Mouse (Mus musculus): Measurements from ENCODE around the gene Kri1.
"Not testable (repeated sequence)": the region's sequence is repeated elsewhere in the genome, so short reads cannot be mapped to it uniquely, and the experiment has no call there.

Gene Kri1

DNA sequence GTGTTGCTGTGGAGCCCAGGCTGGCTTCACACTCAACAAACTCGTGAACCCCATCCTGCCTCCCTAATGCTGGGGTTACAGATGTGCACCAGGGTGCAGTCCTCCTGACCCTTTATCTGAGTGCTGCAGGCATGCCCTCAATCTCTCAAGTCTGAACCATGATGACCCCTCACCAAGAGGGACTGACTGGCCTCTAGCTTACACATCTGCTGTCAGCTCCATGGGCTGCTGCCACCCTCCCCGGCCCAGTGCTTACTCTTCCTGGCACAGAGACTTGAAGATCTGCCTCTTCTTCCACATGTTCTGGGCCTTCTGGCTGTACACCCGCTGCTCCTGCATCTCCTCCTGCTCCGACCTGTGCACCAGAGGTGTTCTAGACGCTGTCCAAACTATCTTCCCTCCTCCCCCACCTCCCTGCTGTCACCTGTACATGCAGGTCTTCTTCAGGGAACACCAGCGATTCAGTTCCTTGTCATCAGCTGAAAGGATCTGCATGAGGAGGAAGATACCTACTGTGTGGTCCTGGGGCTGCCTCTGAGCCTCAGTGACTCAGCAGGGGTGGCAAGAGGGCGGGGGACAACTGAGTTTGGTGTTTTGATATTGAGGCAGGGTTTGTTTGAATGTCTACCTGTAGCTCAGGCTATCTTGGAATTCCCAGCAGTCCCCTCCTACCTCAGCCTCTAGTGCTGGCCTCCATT, 12.6 kb downstream of the Kri1 start:
- in situ Hi-C loops (cut with MboI; ENCODE audit: low sequenced_read_pairs): no loop called here

DNA sequence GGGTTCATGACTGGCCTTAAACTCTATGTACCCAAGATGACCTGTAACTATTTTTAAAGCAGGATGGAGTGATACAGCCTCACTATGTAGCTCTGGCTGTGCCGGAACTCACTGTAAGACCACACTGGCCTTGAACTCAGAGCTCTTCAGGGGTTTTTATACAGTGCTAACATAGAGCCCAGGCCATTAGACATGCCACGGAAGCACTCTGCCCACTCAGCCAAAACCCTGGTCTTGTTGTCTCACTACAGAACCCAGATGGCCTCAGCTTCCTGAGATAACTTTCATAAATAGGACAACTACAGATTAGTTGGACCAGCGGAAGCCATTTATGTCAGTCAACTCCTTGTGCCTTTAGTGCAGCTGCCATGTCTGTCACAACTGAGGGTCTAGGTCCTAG, 13.4 kb downstream of the Kri1 start:
- in situ Hi-C loops (cut with MboI; ENCODE audit: low sequenced_read_pairs): no loop called here

DNA sequence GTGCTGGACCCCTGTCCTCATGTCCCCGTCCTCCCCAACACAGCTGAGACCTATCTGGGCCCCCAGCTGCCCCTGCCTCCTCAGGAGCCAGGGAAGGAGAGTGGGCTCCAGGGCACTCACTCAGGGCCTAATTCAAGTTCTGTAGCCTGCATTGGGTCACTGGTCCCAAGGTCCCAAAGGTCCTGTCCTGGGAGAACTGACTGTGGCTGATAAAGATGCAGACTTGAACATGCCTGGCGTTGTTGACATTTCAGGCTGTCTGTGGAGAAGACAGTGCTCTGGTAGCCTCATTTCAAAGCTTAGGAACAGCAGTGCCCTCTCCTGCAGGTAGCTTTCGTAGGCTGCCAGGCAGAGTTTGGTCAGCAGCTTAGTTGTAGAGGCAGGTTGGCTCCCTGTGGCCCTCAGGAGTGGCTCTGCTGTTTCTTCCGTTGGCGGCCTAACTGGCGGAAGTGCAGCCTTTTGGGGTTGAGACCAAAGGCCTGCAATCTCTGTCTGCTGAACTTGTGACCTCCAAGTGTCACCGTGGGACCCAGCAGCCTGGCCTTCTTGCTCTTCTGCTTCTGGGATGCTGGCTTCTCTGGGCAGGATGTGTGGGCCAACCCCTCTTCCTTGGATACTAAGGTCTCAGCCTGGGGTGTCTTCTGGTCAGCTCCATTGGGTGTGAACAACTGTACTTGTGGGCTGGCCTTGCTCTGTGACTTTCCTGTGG, 14.1 kb downstream of the Kri1 start:
- in situ Hi-C loops (cut with MboI; ENCODE audit: low sequenced_read_pairs): no loop called here

- in situ Hi-C loops (cut with MboI; ENCODE audit: low sequenced_read_pairs): no loop called here
Measured at GRCm38 (mm10) chr9:21273094-21273493, 14.7 kb downstream of the Kri1 start.

DNA sequence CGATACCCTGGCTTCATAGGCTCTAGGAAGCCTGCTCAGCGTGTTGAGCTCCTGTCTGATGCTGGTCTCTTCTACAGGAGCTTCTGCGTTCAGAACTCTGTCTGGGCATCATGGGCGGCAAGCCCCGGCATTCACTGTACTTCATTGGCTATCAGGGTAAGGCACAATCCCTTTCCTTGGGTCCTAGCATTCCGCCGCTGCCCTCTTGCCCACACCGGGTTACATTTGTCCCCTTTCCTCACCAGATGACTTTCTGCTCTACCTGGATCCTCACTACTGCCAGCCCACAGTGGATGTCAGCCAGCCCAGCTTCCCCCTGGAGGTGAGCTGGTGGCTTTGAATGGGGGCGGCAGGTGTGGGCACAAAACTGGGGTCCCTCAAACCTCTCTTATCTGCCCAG, 15.4 kb downstream of the Kri1 start:
- in situ Hi-C loops (cut with MboI; ENCODE audit: low sequenced_read_pairs): no loop called here

DNA sequence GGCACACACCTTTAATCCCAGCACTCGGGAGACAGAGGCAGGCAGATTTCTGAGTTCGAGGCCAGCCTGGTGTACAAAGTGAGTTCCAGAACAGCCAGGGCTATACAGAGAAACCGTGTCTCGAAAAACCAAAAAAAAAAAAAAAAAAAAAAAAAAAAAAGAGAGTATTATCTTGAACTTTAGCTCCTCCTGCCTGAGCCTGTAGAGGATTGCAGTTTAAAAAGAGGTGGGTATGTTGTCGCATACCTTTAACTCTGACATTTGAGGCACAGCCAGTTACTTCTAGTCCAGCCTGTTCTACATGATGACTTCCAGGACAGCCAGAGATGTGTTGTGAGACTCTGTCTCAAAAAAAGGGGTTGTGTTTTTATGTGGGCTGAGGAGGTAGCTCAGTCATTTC, 18.2 kb downstream of the Kri1 start:
- in situ Hi-C loops (cut with MboI; ENCODE audit: low sequenced_read_pairs): not testable (repeated sequence)

- in situ Hi-C loops (cut with MboI; ENCODE audit: low sequenced_read_pairs): no loop called here
Measured at GRCm38 (mm10) chr9:21268305-21268704, 19.5 kb downstream of the Kri1 start.

DNA sequence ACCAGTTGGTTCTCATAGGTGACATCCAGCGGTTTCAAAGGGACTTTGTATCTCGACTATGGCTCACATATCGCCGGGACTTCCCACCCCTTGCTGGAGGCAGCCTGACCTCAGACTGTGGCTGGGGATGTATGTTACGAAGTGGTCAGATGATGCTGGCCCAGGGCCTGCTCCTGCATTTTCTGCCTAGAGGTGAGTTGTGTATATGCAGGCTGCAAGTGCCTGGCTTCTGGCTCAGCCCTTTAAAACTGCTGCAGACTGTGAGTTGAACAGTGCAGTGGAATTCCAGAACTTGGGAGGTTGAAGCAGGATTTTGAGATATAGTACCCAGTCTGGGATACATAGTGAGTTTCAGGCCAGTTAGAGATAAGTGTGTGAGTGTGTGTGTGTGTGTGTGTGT, 20.9 kb downstream of the Kri1 start:
- in situ Hi-C loops (cut with MboI; ENCODE audit: low sequenced_read_pairs): no loop called here

- in situ Hi-C loops (cut with MboI; ENCODE audit: low sequenced_read_pairs): no loop called here
Measured at GRCm38 (mm10) chr9:21265611-21266010, 22.2 kb downstream of the Kri1 start.

- in situ Hi-C loops (cut with MboI; ENCODE audit: low sequenced_read_pairs): no loop called here
Measured at GRCm38 (mm10) chr9:21265000-21265561, 22.7 kb downstream of the Kri1 start, which contains the start of gene Atg4d. Gene Atg4d (plus strand): TSS chr9:21265293.

DNA sequence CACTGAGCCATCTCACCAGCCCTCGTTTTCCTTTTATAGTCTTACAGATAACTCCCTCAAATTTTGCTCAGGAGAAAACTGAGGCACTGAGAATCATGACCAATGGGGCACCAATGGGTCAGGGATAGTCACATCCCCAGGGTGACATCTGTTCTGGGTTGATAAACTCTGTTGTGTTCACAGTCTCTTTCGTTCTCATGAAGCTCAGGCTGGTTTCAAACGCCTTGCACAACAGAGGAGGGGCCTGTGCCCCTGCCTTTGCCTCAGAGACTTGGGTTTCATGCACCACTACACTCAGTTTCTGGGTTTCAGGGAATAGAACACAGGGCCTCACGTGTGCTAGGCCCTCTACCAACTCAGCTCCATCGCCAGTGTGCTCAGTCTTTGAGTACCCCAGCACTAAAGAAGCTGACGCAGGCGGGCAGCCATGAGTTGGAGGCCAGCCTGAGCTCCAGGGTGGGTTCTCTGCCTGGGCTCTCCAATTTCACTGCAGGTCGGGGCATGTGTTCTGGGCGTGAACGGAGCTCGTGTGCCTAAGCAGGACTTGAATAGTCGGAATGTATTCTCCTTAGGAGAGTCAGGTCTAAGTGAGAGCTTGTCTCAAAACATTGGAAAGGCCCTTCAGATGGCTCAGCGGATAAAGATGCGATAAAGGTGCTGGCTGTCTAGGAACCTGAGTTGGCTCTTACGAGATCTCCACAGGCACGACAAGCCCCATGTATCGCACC, 23.3 kb downstream of the Kri1 start:
- in situ Hi-C loops (cut with MboI; ENCODE audit: low sequenced_read_pairs): no loop called here

GRCm38 (mm10) chr9:21261831-21262230, 25.9 kb downstream of the Kri1 start:
- in situ Hi-C loops (cut with MboI; ENCODE audit: low sequenced_read_pairs): no loop called here

DNA sequence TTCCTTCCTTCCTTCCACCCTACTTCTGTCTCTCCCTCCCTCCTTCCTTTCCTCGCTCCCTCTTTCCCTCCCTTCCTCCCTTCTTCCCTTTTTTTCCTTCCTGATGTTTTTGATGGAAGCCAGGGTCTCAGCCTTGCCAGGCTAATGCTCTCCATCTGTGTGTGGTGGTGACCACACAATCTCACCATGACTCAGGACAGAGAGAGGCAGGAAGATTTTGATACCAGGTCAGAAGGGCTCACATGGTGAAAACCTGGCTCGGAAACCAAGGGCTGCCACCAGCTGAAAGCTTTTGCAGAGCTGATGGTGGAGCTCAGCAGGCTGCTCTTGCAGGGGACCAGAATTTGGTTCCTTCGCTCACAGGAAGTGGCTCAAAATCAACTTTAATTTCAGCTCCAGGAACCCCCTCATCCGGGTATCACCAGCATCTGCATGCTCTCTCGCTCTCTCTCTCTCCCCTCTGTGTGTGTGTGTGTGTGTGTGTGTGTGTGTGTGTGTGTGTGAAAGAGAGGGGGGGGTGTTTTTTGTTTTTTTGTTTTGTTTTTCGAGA, 27.2 kb downstream of the Kri1 start:
- in situ Hi-C loops (cut with MboI; ENCODE audit: low sequenced_read_pairs): no loop called here

GRCm38 (mm10) chr9:21256349-21256748, 31.4 kb downstream of the Kri1 start:
- in situ Hi-C loops (cut with MboI; ENCODE audit: low sequenced_read_pairs): not testable (repeated sequence)

GRCm38 (mm10) chr9:21254690-21255089, 33.1 kb downstream of the Kri1 start:
- in situ Hi-C loops (cut with MboI; ENCODE audit: low sequenced_read_pairs): no loop called here

GRCm38 (mm10) chr9:21251116-21251735, 36.5 kb downstream of the Kri1 start:
- in situ Hi-C loops (cut with MboI; ENCODE audit: low sequenced_read_pairs): no loop called here

DNA sequence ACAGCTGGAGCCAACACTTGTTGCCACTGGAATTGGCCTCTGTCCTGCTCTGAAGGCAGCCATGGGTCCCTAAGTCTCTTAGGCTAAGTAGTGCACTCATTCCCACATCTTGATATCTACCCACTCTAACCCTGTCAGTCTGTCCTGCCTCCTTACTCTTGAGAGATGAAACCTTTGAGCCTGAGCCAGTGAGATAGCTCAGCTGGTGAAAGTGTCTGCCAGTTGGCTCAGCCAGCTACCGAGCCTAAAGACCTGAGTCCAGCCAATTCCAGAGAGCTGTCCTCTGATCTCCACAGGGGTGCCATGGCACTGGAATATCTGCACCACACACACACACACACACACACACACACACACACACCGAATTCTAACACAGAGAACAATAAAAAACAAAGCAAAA, 37.3 kb downstream of the Kri1 start:
- in situ Hi-C loops (cut with MboI; ENCODE audit: low sequenced_read_pairs): no loop called here

DNA sequence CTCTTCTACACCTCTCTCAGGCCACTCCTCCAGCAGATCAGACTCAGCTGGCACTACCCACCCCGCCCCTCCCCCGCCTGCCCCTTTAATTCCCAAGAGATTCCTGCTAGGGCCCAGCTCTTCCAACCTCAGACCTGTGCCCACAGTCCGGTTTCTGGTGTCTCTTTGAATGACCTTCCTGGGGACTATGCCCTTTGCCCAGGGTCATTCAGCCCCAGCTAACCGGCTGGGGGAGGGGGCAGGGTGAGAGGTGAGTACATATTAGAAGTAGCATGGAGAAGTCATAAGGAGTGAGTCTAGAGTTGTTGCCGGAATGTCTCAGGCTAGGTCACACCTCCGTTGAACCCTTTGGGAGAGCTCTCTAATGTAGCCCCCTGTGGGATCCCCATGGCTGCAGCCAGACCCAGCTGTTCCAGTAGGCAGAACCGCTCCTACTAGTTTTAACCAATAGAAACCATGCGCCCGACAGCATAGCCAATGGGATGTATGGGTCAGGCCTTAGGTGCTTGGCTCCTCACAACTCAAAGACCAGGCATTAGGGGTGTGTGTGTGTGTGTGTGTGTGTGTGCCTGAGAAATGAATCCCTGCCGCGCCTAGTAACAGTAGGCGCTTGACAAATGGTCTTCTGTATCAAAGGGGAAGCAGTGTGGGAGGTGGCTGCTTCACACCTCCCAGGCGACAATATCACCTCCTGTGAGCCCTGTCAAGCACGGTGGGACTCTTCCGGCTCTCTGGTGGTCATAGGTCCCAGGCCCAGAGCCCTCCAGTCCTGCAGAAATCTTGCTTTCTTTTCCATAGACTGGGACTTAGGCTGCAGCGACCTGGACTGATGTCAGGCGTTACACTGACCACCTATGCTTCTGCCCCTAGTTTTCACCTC, 37.9 kb downstream of the Kri1 start:
- in situ Hi-C loops (cut with MboI; ENCODE audit: low sequenced_read_pairs): no loop called here

GRCm38 (mm10) chr9:21248326-21248725, 39.4 kb downstream of the Kri1 start, which contains the start of gene S1pr5:
Gene S1pr5 (minus strand): TSS chr9:21248443.
- in situ Hi-C loops (cut with MboI; ENCODE audit: low sequenced_read_pairs): no loop called here

- in situ Hi-C loops (cut with MboI; ENCODE audit: low sequenced_read_pairs): no loop called here
Measured at GRCm38 (mm10) chr9:21246342-21246741, 41.4 kb downstream of the Kri1 start.
